Mouse (Mus musculus): Measurements from ENCODE around the gene Lamtor3. TPM values are rescaled to one million over a fixed set of nuclear protein-coding genes. Genes with fewer than 3 reads are reported as not detected.
A peak's percentile ranks its signal among the peaks of the same experiment; 100 is the strongest.

The Lamtor3 gene
- total and polyA plus RNA-seq, 3 experiments = 77.5 to 88.3 TPM; not detected in 1

GRCm38 (mm10) chr3:137896867-137897266, 21.4 kb upstream of the Lamtor3 start:
- Histone ChIP-seq H3K4me3 (ENCODE audit: control insufficient read depth in 1 of 2, insufficient read depth in 1 of 2, low read depth in 2 of 2, low read length in 2 of 2) (no peak overlapping the region), H3K9ac (ENCODE audit: control insufficient read depth, low read depth, low read length, poor library complexity, severe bottlenecking) (no peak overlapping the region), H3K4me1 (ENCODE audit: control insufficient read depth in 1 of 2, insufficient read depth in 2 of 2, low read length in 2 of 2) (peaks cover 4 to 23% of the 10 kb centered on the region in 2 experiments), H3K27ac (ENCODE audit: control insufficient read depth, low read depth, low read length) (peak overlapping the region; percentile 53), H3K27me3 (ENCODE audit: control insufficient read depth in 1 of 2, insufficient read depth in 2 of 2, low read length in 2 of 2) (no peaks in the 10 kb centered on the region), H3K79me2 (ENCODE audit: control insufficient read depth, insufficient read depth, low read length, poor library complexity) (no peaks in the 10 kb centered on the region), H3K9me3 (replicated peaks; ENCODE audit: insufficient read depth, low read length) (no peaks in the 10 kb centered on the region), H3K36me3 (ENCODE audit: control insufficient read depth in 1 of 2, insufficient read depth in 2 of 2, low read length in 2 of 2) (peaks cover 2 to 11% of the 10 kb centered on the region in 2 experiments; a peak in 3 of 4 replicates)
- TF ChIP-seq RCOR1 (IDR thresholded peaks at IDR 0.05; ENCODE audit: low read depth, low read length) (peak; percentile 43), RAD21 (IDR thresholded peaks at IDR 0.05; ENCODE audit: low read depth, low read length) (no peak), EP300 (IDR thresholded peaks at IDR 0.05; ENCODE audit: low read depth in 1 of 2, low read length in 2 of 2) (peak; percentile 44 to 83; a peak in 3 of 4 replicates), KAT2A (conservative IDR thresholded peaks at IDR 0.05; ENCODE audit: low read depth, low read length) (no peak), TCF12 (IDR thresholded peaks at IDR 0.05; ENCODE audit: low read depth, low read length) (peak; percentile 41; the same call in 1 of the 2 replicates), GATA1 (IDR thresholded peaks at IDR 0.05; ENCODE audit: low read depth, low read length) (peak; percentile 61; the same call in 1 of the 2 replicates), MAZ (IDR thresholded peaks at IDR 0.05; ENCODE audit: low read depth, low read length) (0 out of 2 replicates have a peak, but pooled peaks have one; percentile 25), ETS1 (IDR thresholded peaks at IDR 0.05; ENCODE audit: low read depth, low read length) (peak; percentile 56; the same call in 1 of the 2 replicates)
- peak; percentile 69 for DNase-seq (ENCODE audit: low read depth, low spot score)

GRCm38 (mm10) chr3:137897685-137898084, 20.6 kb upstream of the Lamtor3 start:
- H3K4me3 ChIP-seq (ENCODE audit: control insufficient read depth in 1 of 2, insufficient read depth in 1 of 2, low read depth in 2 of 2, low read length in 2 of 2) = no peak overlapping the region
- no peaks in the 10 kb centered on the region for H3K9me3 ChIP-seq (replicated peaks; ENCODE audit: insufficient read depth, low read length)
- peaks cover 0 to 11% of the 10 kb centered on the region in 2 experiments; a peak in 3 of 4 replicates for H3K36me3 ChIP-seq (ENCODE audit: control insufficient read depth in 1 of 2, insufficient read depth in 2 of 2, low read length in 2 of 2)
- no peak for TF ChIP-seq ZC3H11A (IDR thresholded peaks at IDR 0.05; ENCODE audit: low read depth, low read length)
- no peak for TF ChIP-seq E2F4 (IDR thresholded peaks at IDR 0.05; ENCODE audit: borderline replicate concordance, low read depth, low read length)
- no peak for TF ChIP-seq ZNF384 (IDR thresholded peaks at IDR 0.05; ENCODE audit: low read depth, low read length)
- TF ChIP-seq TBP (IDR thresholded peaks at IDR 0.05; ENCODE audit: low read depth, low read length) = no peak
- no peak for TF ChIP-seq JUND (IDR thresholded peaks at IDR 0.05; ENCODE audit: low read depth, low read length)
- TF ChIP-seq GABPA (IDR thresholded peaks at IDR 0.05; ENCODE audit: low read depth, low read length) = no peak
- TF ChIP-seq ELF1 (IDR thresholded peaks at IDR 0.05; ENCODE audit: low read depth, low read length) = 0 out of 2 replicates have a peak, but pooled peaks have one; percentile 6
- no peak for TF ChIP-seq BHLHE40 (IDR thresholded peaks at IDR 0.05; ENCODE audit: borderline replicate concordance, low read depth, low read length)
- TF ChIP-seq TAL1 (IDR thresholded peaks at IDR 0.05; ENCODE audit: low read length) = no peak
- TF ChIP-seq RAD21 (IDR thresholded peaks at IDR 0.05; ENCODE audit: low read depth, low read length) = no peak
- no peak for TF ChIP-seq RCOR1 (IDR thresholded peaks at IDR 0.05; ENCODE audit: low read depth, low read length)
- TF ChIP-seq MYC (IDR thresholded peaks at IDR 0.05; ENCODE audit: low read depth, low read length) = no peak
- TF ChIP-seq CTCF (IDR thresholded peaks at IDR 0.05 in 2 of 3, conservative IDR thresholded peaks at IDR 0.05 in 1 of 3; ENCODE audit: control insufficient read depth in 1 of 3, insufficient read depth in 1 of 3, low read depth in 2 of 3, low read length in 3 of 3, poor library complexity in 1 of 3, severe bottlenecking in 1 of 3) = no peak
- TF ChIP-seq SIN3A (IDR thresholded peaks at IDR 0.05; ENCODE audit: low read length) = peak; percentile 54
- TF ChIP-seq GATA1 (IDR thresholded peaks at IDR 0.05; ENCODE audit: low read depth, low read length) = peak; percentile 83
- no peak for TF ChIP-seq POLR2AphosphoS5 (IDR thresholded peaks at IDR 0.05; ENCODE audit: borderline replicate concordance, low read depth, low read length)
- no peak for TF ChIP-seq ZMIZ1 (IDR thresholded peaks at IDR 0.05; ENCODE audit: low read depth, low read length)
- TF ChIP-seq KAT2A (conservative IDR thresholded peaks at IDR 0.05; ENCODE audit: low read depth, low read length) = no peak
- TF ChIP-seq CHD1 (IDR thresholded peaks at IDR 0.05; ENCODE audit: low read depth, low read length) = no peak
- no peak for TF ChIP-seq UBTF (IDR thresholded peaks at IDR 0.05; ENCODE audit: borderline replicate concordance, insufficient read depth, low read depth, low read length)
- no peak for TF ChIP-seq TCF12 (IDR thresholded peaks at IDR 0.05; ENCODE audit: low read depth, low read length)
- TF ChIP-seq NRF1 (IDR thresholded peaks at IDR 0.05; ENCODE audit: insufficient read depth, low read depth, low read length, poor library complexity, severe bottlenecking) = no peak
- TF ChIP-seq ETS1 (IDR thresholded peaks at IDR 0.05; ENCODE audit: low read depth, low read length) = peak; percentile 62
- TF ChIP-seq POLR2A (IDR thresholded peaks at IDR 0.05; ENCODE audit: control insufficient read depth in 1 of 2, insufficient read depth in 1 of 2, low read depth in 1 of 2, low read length in 2 of 2, poor library complexity in 1 of 2) = no peak
- TF ChIP-seq CHD2 (IDR thresholded peaks at IDR 0.05; ENCODE audit: low read length) = no peak
- TF ChIP-seq USF2 (IDR thresholded peaks at IDR 0.05; ENCODE audit: borderline replicate concordance in 1 of 2, insufficient read depth in 1 of 2, low read depth in 1 of 2, low read length in 2 of 2) = no peak
- TF ChIP-seq SMC3 (IDR thresholded peaks at IDR 0.05; ENCODE audit: low read depth, low read length) = no peak
- peak; percentile 67; the same call in 1 of the 2 replicates for TF ChIP-seq MXI1 (IDR thresholded peaks at IDR 0.05; ENCODE audit: low read depth, low read length)

More at GRCm38 (mm10) chr3:137897685-137898084, 20.6 kb upstream of the Lamtor3 start:
- H3K27ac ChIP-seq (ENCODE audit: control insufficient read depth, low read depth, low read length) = peak overlapping the region; percentile 53
- H3K27me3 ChIP-seq (ENCODE audit: control insufficient read depth in 1 of 2, insufficient read depth in 2 of 2, low read length in 2 of 2) = no peaks in the 10 kb centered on the region
- peak; percentile 67 for DNase-seq (ENCODE audit: low read depth, low spot score)
- H3K9ac ChIP-seq (ENCODE audit: control insufficient read depth, low read depth, low read length, poor library complexity, severe bottlenecking) = no peak overlapping the region
- H3K79me2 ChIP-seq (ENCODE audit: control insufficient read depth, insufficient read depth, low read length, poor library complexity) = no peaks in the 10 kb centered on the region
- H3K4me1 ChIP-seq (ENCODE audit: control insufficient read depth in 1 of 2, insufficient read depth in 2 of 2, low read length in 2 of 2) = peaks cover 4 to 23% of the 10 kb centered on the region in 2 experiments
